Mouse (Mus musculus) Patski (cell line): ENCODE data around the gene Pigl. TPM values are rescaled to one million over a fixed set of nuclear protein-coding genes. Genes with fewer than 3 reads are reported as not detected.

Experiments
- ATAC-seq: fragments of 100-300 bp; one replicate; pipeline ENCODE4 v1.8.0; 2021
- CTCF ChIA-PET: fragments of 350-600 bp; sonication (Branson Sonifier 250); formaldehyde crosslinking; loops from one replicate; lab custom pipeline; 2022; ENCODE audit warnings: inconsistent platforms; lab: Charles Lee
- POLR2A ChIA-PET: fragments of 350-600 bp; sonication (Branson Sonifier 250); formaldehyde crosslinking; loops from one replicate; lab custom pipeline; 2022; ENCODE audit warnings: antibody characterized with exemption, inconsistent platforms; lab: Charles Lee
- DNase-seq: peaks from one replicate; pipeline ENCODE4 v3.0.0-alpha.2; 2011; ENCODE audit warnings: low read depth, low spot score
- H3K27me3 ChIP-seq: fragments of 371-371 bp; one replicate; pipeline ENCODE4 v1.5.1; 2021
- CTCF ChIP-seq: fragments of 100-300 bp; IDR thresholded peaks from one replicate; pipeline ENCODE4 v1.5.1; 2021
- in situ Hi-C: fragments of 300-500 bp; cut with MboI; formaldehyde crosslinking; loops from 3 replicates; pipeline ENCODE4 v1.11.1; 2018; ENCODE audit warnings: low pct_unique_long_range_greater_than_20kb, mixed read lengths
- polyA plus RNA-seq: library from polyadenylated mRNA; unstranded; gene quantifications from one replicate; pipeline ENCODE4 v1.2.3, GENCODE M21; 2021

Pigl gene
- 6.5 TPM for polyA plus RNA-seq

GRCm38 (mm10) chr11:62458276-62458724 lies at the start of gene Pigl, which contains the start of gene Ncor1:
Pigl (plus strand) TSS chr11:62458460.
Ncor1 (minus strand) TSS chr11:62458541.
- ChIA-PET CTCF (no interaction called here), POLR2A (interaction anchor here (0.8 to 1.8 kb wide), 4 partner anchors 12 to 145 kb away, joined by 3 to 5 read pairs (median 3); partner anchors contain the start of gene Cenpv)
- no peak for TF ChIP-seq CTCF
- peak; percentile 66 for ATAC-seq
- no peaks in the 10 kb centered on the region for H3K27me3 ChIP-seq
- no peak for DNase-seq
- in situ Hi-C loops, result no loop called here

- CTCF ChIA-PET, result interaction anchor here (1.0 kb wide), 1 partner anchor 28 kb away, joined by 3 read pairs; no protein-coding TSS in a partner anchor
Observed at GRCm38 (mm10) chr11:62408848-62409247, 49.4 kb upstream of the Pigl start.

GRCm38 (mm10) chr11:62409611-62410010 lies 48.6 kb upstream of the Pigl start:
- no peaks in the 10 kb centered on the region for H3K27me3 ChIP-seq
- ATAC-seq (no peak), DNase-seq (no peak)
- in situ Hi-C loops, result no loop called here
- CTCF ChIA-PET, result interaction anchor here (1.0 kb wide), 1 partner anchor 28 kb away, joined by 3 read pairs; no protein-coding TSS in a partner anchor
- POLR2A ChIA-PET, result no interaction called here
- TF ChIP-seq CTCF, result no peak

More at GRCm38 (mm10) chr11:62408848-62409247, 49.4 kb upstream of the Pigl start:
- no peak for TF ChIP-seq CTCF
- DNase-seq (no peak), ATAC-seq (no peak)
- in situ Hi-C loops, result no loop called here
- POLR2A ChIA-PET, result no interaction called here
- H3K27me3 ChIP-seq, result no peaks in the 10 kb centered on the region

- no peak for ATAC-seq
- in situ Hi-C loops, result no loop called here
- no peak for TF ChIP-seq CTCF
- DNase-seq, result no peak
- CTCF ChIA-PET, result no interaction called here
- no peaks in the 10 kb centered on the region for H3K27me3 ChIP-seq
- POLR2A ChIA-PET, result no interaction called here
Observed at GRCm38 (mm10) chr11:62415026-62415425, 43.2 kb upstream of the Pigl start.

GRCm38 (mm10) chr11:62424525-62424924 lies 33.7 kb upstream of the Pigl start:
- POLR2A ChIA-PET, result no interaction called here
- TF ChIP-seq CTCF, result peak; percentile 51
- H3K27me3 ChIP-seq, result no peaks in the 10 kb centered on the region
- ATAC-seq, result no peak
- CTCF ChIA-PET, result interaction anchor here (1.1 kb wide), 1 partner anchor 11 kb away, joined by 3 read pairs; no protein-coding TSS in a partner anchor
- DNase-seq, result no peak
- in situ Hi-C loops, result no loop called here

GRCm38 (mm10) chr11:62426266-62426665 lies 32.0 kb upstream of the Pigl start:
- ATAC-seq (no peak), DNase-seq (no peak)
- in situ Hi-C loops, result no loop called here
- no peak for TF ChIP-seq CTCF
- H3K27me3 ChIP-seq, result no peaks in the 10 kb centered on the region
- CTCF ChIA-PET, result no interaction called here
- POLR2A ChIA-PET, result interaction anchor here (0.6 to 0.9 kb wide), 3 partner anchors 9 to 124 kb away, joined by 3 to 4 read pairs (median 3); no protein-coding TSS in a partner anchor

GRCm38 (mm10) chr11:62427105-62427504 lies 31.2 kb upstream of the Pigl start:
- TF ChIP-seq CTCF, result peak; percentile 52
- no peak for ATAC-seq
- in situ Hi-C loops, result no loop called here
- CTCF ChIA-PET, result no interaction called here
- no peak for DNase-seq
- H3K27me3 ChIP-seq, result no peaks in the 10 kb centered on the region
- POLR2A ChIA-PET, result no interaction called here

- ChIA-PET CTCF (no interaction called here), POLR2A (no interaction called here)
- ATAC-seq, result no peak
- in situ Hi-C loops, result no loop called here
- no peaks in the 10 kb centered on the region for H3K27me3 ChIP-seq
- DNase-seq, result no peak
- no peak for TF ChIP-seq CTCF
Observed at GRCm38 (mm10) chr11:62432211-62432610, 26.0 kb upstream of the Pigl start.

- CTCF ChIA-PET, result no interaction called here
- DNase-seq, result no peak
- no peaks in the 10 kb centered on the region for H3K27me3 ChIP-seq
- POLR2A ChIA-PET, result no interaction called here
- TF ChIP-seq CTCF, result no peak
- in situ Hi-C loops, result no loop called here
- ATAC-seq, result no peak
Observed at GRCm38 (mm10) chr11:62440670-62441315, 17.5 kb upstream of the Pigl start.

GRCm38 (mm10) chr11:62445799-62446198 lies 12.5 kb upstream of the Pigl start:
- ATAC-seq, result no peak
- no peak for DNase-seq
- TF ChIP-seq CTCF, result no peak
- no peaks in the 10 kb centered on the region for H3K27me3 ChIP-seq
- ChIA-PET POLR2A (no interaction called here), CTCF (interaction anchor here (1.0 kb wide), 1 partner anchor 16 kb away, joined by 3 read pairs; no protein-coding TSS in a partner anchor)
- in situ Hi-C loops, result no loop called here

GRCm38 (mm10) chr11:62448971-62449370 lies 9.3 kb upstream of the Pigl start:
- ChIA-PET CTCF (no interaction called here), POLR2A (no interaction called here)
- no peak for DNase-seq
- TF ChIP-seq CTCF, result no peak
- ATAC-seq, result no peak
- in situ Hi-C loops, result no loop called here
- H3K27me3 ChIP-seq, result no peaks in the 10 kb centered on the region
